Mouse (Mus musculus) forebrain, embryonic 12.5 days (tissue): ENCODE measurements around the gene Crhr1. TPM values are rescaled to one million over a fixed set of nuclear protein-coding genes. Genes with fewer than 3 reads are reported as not detected.

Experiments
- ATAC-seq: fragments of 200-750 bp; cut with Nextera tagmentation; 2 replicates; pipeline ENCODE4 v1.8.0; 2017; ENCODE audit warnings: moderate TSS enrichment; ENCODE audit not compliant: low FRiP score
- H3K27ac ChIP-seq: fragments of 300-500 bp; sonication (generic); 2 replicates; pipeline ENCODE4 v1.5.1; 2016; ENCODE audit warnings: mild to moderate bottlenecking
- H3K27me3 ChIP-seq: fragments of 300-500 bp; sonication (generic); 2 replicates; pipeline ENCODE4 v1.6.1; 2016; ENCODE audit warnings: mild to moderate bottlenecking
- H3K36me3 ChIP-seq: fragments of 300-500 bp; sonication (generic); replicated peaks from 2 replicates; pipeline ENCODE4 v1.6.1; 2016; ENCODE audit warnings: mild to moderate bottlenecking
- H3K4me1 ChIP-seq: fragments of 300-500 bp; sonication (generic); 2 replicates; pipeline ENCODE4 v1.6.1; 2016
- H3K4me2 ChIP-seq: fragments of 300-500 bp; sonication (generic); 2 replicates; pipeline ENCODE4 v1.6.1; 2016; ENCODE audit warnings: mild to moderate bottlenecking, moderate library complexity
- H3K4me3 ChIP-seq: fragments of 300-500 bp; sonication (generic); replicated peaks from 2 replicates; pipeline ENCODE4 v1.5.1; 2016; ENCODE audit warnings: mild to moderate bottlenecking
- H3K9ac ChIP-seq: fragments of 300-500 bp; sonication (generic); 2 replicates; pipeline ENCODE4 v1.6.1; 2016; ENCODE audit warnings: mild to moderate bottlenecking
- H3K9me3 ChIP-seq: fragments of 300-500 bp; sonication (generic); 2 replicates; pipeline ENCODE4 v1.6.1; 2016
- WGBS: fragments of 180-500 bp; shearing (Covaris S2); methylation state at CpG from one replicate; pipeline ENCODE4 v1.1.7; 2016; 5-methylcytosine and 5-hydroxymethylcytosine counted together
- polyA plus RNA-seq: library from polyadenylated mRNA; unstranded; fragments of >200 nt; fragmentation: Nextera tagmentation; extraction: Ambion mirVana; gene quantifications from 2 replicates; pipeline ENCODE4 v1.2.1, GENCODE M21; 2016

The Crhr1 gene
- polyA plus RNA-seq, 1 experiment from 2014 or later, result 0.56 TPM

- 44% methylated on average over 7 of the region's 7 CpGs for WGBS
- no peak overlapping the region for H3K4me2 ChIP-seq
- no peak for ATAC-seq
- H3K36me3 ChIP-seq, result no peaks in the 10 kb centered on the region
- H3K27ac ChIP-seq, result no peak overlapping the region
- no peak overlapping the region for H3K4me3 ChIP-seq
- no peaks in the 10 kb centered on the region for H3K9me3 ChIP-seq
- H3K4me1 ChIP-seq, result no peaks in the 10 kb centered on the region
- no peaks in the 10 kb centered on the region for H3K27me3 ChIP-seq
- no peak overlapping the region for H3K9ac ChIP-seq
Observed at GRCm38 (mm10) chr11:104178893-104179292, 46.2 kb downstream of the Crhr1 start.

GRCm38 (mm10) chr11:104179804-104180203, 47.1 kb downstream of the Crhr1 start:
- no peak overlapping the region for H3K4me2 ChIP-seq
- H3K4me1 ChIP-seq, result no peaks in the 10 kb centered on the region
- H3K9ac ChIP-seq, result no peak overlapping the region
- WGBS, result 66% methylated on average over 5 of the region's 5 CpGs
- no peaks in the 10 kb centered on the region for H3K9me3 ChIP-seq
- H3K27me3 ChIP-seq, result no peaks in the 10 kb centered on the region
- ATAC-seq, result no peak
- no peak overlapping the region for H3K4me3 ChIP-seq
- no peaks in the 10 kb centered on the region for H3K36me3 ChIP-seq
- H3K27ac ChIP-seq, result no peak overlapping the region

- ATAC-seq, result no peak
- 92% methylated on average over 3 of the region's 3 CpGs for WGBS
- no peak overlapping the region for H3K27ac ChIP-seq
Observed at GRCm38 (mm10) chr11:104182141-104182540, 49.5 kb downstream of the Crhr1 start.

GRCm38 (mm10) chr11:104186135-104186836, 53.6 kb downstream of the Crhr1 start, which contains the start of gene Sppl2c:
Gene Sppl2c (plus strand): TSS chr11:104186327.
- Histone ChIP-seq H3K4me1 (no peaks in the 10 kb centered on the region), H3K4me2 (no peak within 1 kb of the TSS), H3K9me3 (no peaks in the 10 kb centered on the region), H3K36me3 (no peaks in the 10 kb centered on the region), H3K9ac (no peak within 1 kb of the TSS), H3K27me3 (no peaks in the 10 kb centered on the region), H3K4me3 (no peak within 1 kb of the TSS), H3K27ac (no peak within 1 kb of the TSS)
- no peak for ATAC-seq
- 84% methylated on average over 13 of the region's 13 CpGs for WGBS

More at GRCm38 (mm10) chr11:104182141-104182540, 49.5 kb downstream of the Crhr1 start:
- H3K36me3 ChIP-seq, result no peaks in the 10 kb centered on the region
- no peaks in the 10 kb centered on the region for H3K4me1 ChIP-seq
- no peak overlapping the region for H3K4me3 ChIP-seq
- H3K9me3 ChIP-seq, result no peaks in the 10 kb centered on the region
- no peak overlapping the region for H3K9ac ChIP-seq
- H3K27me3 ChIP-seq, result no peaks in the 10 kb centered on the region
- H3K4me2 ChIP-seq, result no peak overlapping the region

GRCm38 (mm10) chr11:104186837-104187150, 54.1 kb downstream of the Crhr1 start:
- H3K27me3 ChIP-seq, result no peaks in the 10 kb centered on the region
- H3K9me3 ChIP-seq, result no peaks in the 10 kb centered on the region
- no peaks in the 10 kb centered on the region for H3K36me3 ChIP-seq
- no peak overlapping the region for H3K27ac ChIP-seq
- no peak overlapping the region for H3K4me2 ChIP-seq
- no peaks in the 10 kb centered on the region for H3K4me1 ChIP-seq
- no peak for ATAC-seq
- no peak overlapping the region for H3K4me3 ChIP-seq
- 89% methylated on average over 9 of the region's 9 CpGs for WGBS
- no peak overlapping the region for H3K9ac ChIP-seq

GRCm38 (mm10) chr11:104187766-104188165, 55.1 kb downstream of the Crhr1 start:
- no peak overlapping the region for H3K4me3 ChIP-seq
- no peak for ATAC-seq
- no peak overlapping the region for H3K27ac ChIP-seq
- WGBS, result 92% methylated on average over 10 of the region's 10 CpGs
- no peaks in the 10 kb centered on the region for H3K4me1 ChIP-seq
- no peaks in the 10 kb centered on the region for H3K36me3 ChIP-seq
- no peak overlapping the region for H3K4me2 ChIP-seq
- H3K27me3 ChIP-seq, result no peaks in the 10 kb centered on the region
- H3K9ac ChIP-seq, result no peak overlapping the region
- H3K9me3 ChIP-seq, result no peaks in the 10 kb centered on the region

- Histone ChIP-seq H3K4me3 (no peak overlapping the region), H3K9me3 (no peaks in the 10 kb centered on the region), H3K36me3 (no peaks in the 10 kb centered on the region), H3K4me2 (no peak overlapping the region), H3K27ac (no peak overlapping the region), H3K27me3 (no peaks in the 10 kb centered on the region), H3K9ac (no peak overlapping the region), H3K4me1 (no peaks in the 10 kb centered on the region)
- ATAC-seq, result no peak
- whole genome bisulfite sequencing, result 68% methylated on average over 2 of the region's 2 CpGs
Observed at GRCm38 (mm10) chr11:104190008-104190407, 57.4 kb downstream of the Crhr1 start.

GRCm38 (mm10) chr11:104195382-104195781, 62.7 kb downstream of the Crhr1 start:
- H3K27me3 ChIP-seq, result peaks cover 24% of the 10 kb centered on the region; the same call in 1 of the 2 replicates
- no peak overlapping the region for H3K27ac ChIP-seq
- H3K4me3 ChIP-seq, result no peak overlapping the region
- H3K36me3 ChIP-seq, result no peaks in the 10 kb centered on the region
- no peak for ATAC-seq
- H3K9ac ChIP-seq, result no peak overlapping the region
- no peak overlapping the region for H3K4me2 ChIP-seq
- no peaks in the 10 kb centered on the region for H3K9me3 ChIP-seq
- H3K4me1 ChIP-seq, result no peaks in the 10 kb centered on the region
- 79% methylated on average over 11 of the region's 11 CpGs for WGBS

GRCm38 (mm10) chr11:104195791-104196190, 63.1 kb downstream of the Crhr1 start:
- H3K4me3 ChIP-seq, result no peak overlapping the region
- H3K9me3 ChIP-seq, result no peaks in the 10 kb centered on the region
- 7% methylated on average over 9 of the region's 9 CpGs for WGBS
- no peak overlapping the region for H3K9ac ChIP-seq
- no peak overlapping the region for H3K27ac ChIP-seq
- ATAC-seq, result peak; percentile 81
- H3K36me3 ChIP-seq, result no peaks in the 10 kb centered on the region
- no peak overlapping the region for H3K4me2 ChIP-seq
- peaks cover 24% of the 10 kb centered on the region; the same call in 1 of the 2 replicates for H3K27me3 ChIP-seq
- H3K4me1 ChIP-seq, result no peaks in the 10 kb centered on the region

- H3K4me1 ChIP-seq, result no peaks in the 10 kb centered on the region
- no peak overlapping the region for H3K4me2 ChIP-seq
- peaks cover 5% of the 10 kb centered on the region; the same call in 1 of the 2 replicates for H3K9me3 ChIP-seq
- no peaks in the 10 kb centered on the region for H3K36me3 ChIP-seq
- H3K4me3 ChIP-seq, result no peak overlapping the region
- no peak for ATAC-seq
- WGBS, result 8% methylated on average over 10 of the region's 10 CpGs
- H3K27ac ChIP-seq, result no peak overlapping the region
- no peak overlapping the region for H3K9ac ChIP-seq
- peaks cover 24% of the 10 kb centered on the region; the same call in 1 of the 2 replicates for H3K27me3 ChIP-seq
Observed at GRCm38 (mm10) chr11:104197861-104198260, 65.2 kb downstream of the Crhr1 start.

- H3K27ac ChIP-seq, result no peak overlapping the region
- no peaks in the 10 kb centered on the region for H3K36me3 ChIP-seq
- H3K4me1 ChIP-seq, result no peaks in the 10 kb centered on the region
- no peak overlapping the region for H3K9ac ChIP-seq
- peaks cover 5% of the 10 kb centered on the region; the same call in 1 of the 2 replicates for H3K9me3 ChIP-seq
- peaks cover 12% of the 10 kb centered on the region; the same call in 1 of the 2 replicates for H3K27me3 ChIP-seq
- no peak for ATAC-seq
- 79% methylated on average over 3 of the region's 3 CpGs for WGBS
- H3K4me3 ChIP-seq, result no peak overlapping the region
- no peak overlapping the region for H3K4me2 ChIP-seq
Observed at GRCm38 (mm10) chr11:104203271-104203670, 70.6 kb downstream of the Crhr1 start.

- Histone ChIP-seq H3K36me3 (no peaks in the 10 kb centered on the region), H3K9me3 (peaks cover 5% of the 10 kb centered on the region; the same call in 1 of the 2 replicates), H3K4me1 (no peaks in the 10 kb centered on the region), H3K4me2 (no peak overlapping the region), H3K27ac (no peak overlapping the region), H3K9ac (no peak overlapping the region), H3K4me3 (no peak overlapping the region), H3K27me3 (peaks cover 6% of the 10 kb centered on the region; the same call in 1 of the 2 replicates)
- WGBS, result 93% methylated on average over 4 of the region's 4 CpGs
- ATAC-seq, result no peak
Observed at GRCm38 (mm10) chr11:104206573-104206972, 73.9 kb downstream of the Crhr1 start.

- Histone ChIP-seq H3K4me2 (no peak overlapping the region), H3K9ac (no peak overlapping the region), H3K27me3 (peaks cover 6% of the 10 kb centered on the region; the same call in 1 of the 2 replicates), H3K9me3 (no peaks in the 10 kb centered on the region), H3K4me1 (no peaks in the 10 kb centered on the region), H3K36me3 (no peaks in the 10 kb centered on the region), H3K4me3 (no peak overlapping the region), H3K27ac (no peak overlapping the region)
- WGBS, result 78% methylated on average over 3 of the region's 3 CpGs
- ATAC-seq, result no peak
Observed at GRCm38 (mm10) chr11:104209041-104209440, 76.4 kb downstream of the Crhr1 start.
